Mouse (Mus musculus) mature B cell (primary cell): ENCODE results near the gene Tnpo3.

Source experiments
- in situ Hi-C: fragments of 300-500 bp; cut with MboI; formaldehyde crosslinking; loops from 2 replicates; pipeline ENCODE4 v1.14.3; 2019

Tnpo3 gene

DNA sequence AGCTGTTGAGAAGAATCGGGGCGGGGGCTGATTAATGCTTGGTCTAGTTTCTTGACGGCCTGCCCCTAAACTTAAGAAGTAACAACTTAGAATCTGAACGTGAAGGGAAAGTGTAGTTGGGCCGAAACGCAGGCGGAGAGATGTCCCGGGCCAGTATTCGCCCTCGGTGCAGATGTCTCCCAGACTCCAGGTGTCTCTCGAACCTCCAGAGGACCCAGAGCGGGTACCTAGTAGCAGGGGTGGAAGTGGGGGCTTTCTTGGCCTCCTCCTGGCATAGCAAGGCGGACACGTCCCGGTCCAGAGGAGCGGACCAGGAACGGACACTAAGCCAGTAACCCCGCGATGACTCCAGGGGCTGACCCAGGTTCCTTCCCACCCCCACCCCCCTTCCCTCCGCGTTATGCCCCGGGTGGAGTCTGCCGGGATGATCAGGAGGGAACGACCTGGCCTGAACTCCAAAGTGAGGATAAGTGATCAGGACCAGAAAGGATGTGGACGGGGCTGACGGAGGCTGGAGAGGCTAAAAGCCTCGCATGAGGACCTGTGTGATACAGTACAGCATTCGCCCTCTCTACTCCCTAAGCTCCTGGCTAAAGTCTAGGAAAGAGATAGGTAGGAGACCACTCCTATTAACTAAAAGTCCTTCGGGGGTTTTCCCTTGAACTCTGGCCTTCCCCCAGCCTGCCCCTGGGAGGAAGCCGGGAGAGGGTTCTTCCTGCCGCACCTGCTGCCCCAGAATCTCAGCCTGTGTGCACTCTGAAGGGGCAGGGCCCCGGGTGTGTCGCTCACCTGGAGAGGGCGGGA lies 82.1 kb downstream of the Tnpo3 start:
- in situ Hi-C loops, result no loop called here

DNA sequence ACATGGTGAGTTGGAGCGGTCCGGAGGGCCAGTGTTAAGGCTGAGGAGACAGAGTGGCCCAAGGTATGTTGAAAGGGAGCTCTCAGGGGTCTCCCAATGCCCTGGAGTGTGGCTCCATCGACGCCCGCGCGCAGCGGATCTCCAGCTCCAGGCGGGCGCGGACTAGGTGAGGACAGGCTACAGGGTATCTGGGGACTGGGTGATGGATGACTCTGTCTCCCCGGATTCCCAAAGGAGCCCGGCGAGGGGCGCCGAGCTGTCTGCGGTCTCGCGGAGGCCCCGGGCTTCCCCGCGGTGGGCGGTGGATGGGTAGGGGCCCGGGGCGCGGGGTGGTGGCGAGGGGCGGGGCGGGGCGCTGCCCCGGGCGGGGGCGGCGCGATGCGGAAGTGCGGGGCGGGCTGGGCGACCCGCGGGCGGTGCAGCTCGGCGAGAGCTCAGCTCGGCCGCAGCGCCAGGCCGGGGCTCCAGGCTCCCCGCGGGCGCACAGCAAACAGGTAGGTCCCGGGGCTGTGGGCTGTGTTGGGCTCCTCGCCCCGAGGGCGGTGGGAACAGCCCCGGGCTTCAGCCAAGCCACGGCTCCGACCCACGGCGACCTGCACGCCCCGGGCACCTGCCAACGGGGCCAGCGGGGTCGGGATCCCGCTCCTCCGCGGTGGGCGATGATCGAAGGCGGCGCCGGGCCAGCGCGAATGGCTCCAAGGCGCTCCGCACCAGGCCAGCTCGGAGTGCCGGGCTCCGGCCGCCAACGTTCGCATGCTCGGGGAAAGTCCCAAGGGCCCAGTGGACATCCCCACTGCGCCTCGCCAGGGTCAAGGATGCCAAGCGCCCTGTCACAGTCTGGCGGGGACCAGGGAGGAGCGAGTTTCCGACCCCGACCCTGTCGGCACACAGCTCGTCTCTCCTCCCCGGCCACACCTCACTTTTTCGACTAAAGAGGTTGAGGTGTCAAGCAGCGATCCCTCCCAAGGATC lies 83.1 kb downstream of the Tnpo3 start, which contains the start of gene Irf5:
Gene Irf5, plus strand, starts transcription at position 345 of the 971 bp plus-strand sequence.
- in situ Hi-C loops, result no loop called here

DNA sequence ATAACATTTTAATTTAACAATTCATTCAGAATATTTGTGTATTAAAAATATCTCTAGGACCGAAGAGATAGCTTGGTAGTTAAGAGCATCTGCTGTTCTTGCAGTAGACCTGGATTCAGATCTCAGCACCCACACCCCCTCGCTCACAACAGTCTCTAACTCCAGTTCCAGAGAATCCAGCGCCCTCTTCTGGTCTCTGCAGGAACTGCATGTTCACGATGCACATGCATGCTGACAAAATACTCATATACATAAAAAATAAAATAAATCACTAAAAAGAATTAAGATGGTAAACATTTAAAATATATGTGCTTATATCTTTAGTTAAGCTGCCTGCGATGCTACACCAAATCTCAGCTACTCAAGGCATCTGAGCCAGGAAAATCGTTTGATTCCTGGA lies 84.4 kb downstream of the Tnpo3 start:
- in situ Hi-C loops, result no loop called here

DNA sequence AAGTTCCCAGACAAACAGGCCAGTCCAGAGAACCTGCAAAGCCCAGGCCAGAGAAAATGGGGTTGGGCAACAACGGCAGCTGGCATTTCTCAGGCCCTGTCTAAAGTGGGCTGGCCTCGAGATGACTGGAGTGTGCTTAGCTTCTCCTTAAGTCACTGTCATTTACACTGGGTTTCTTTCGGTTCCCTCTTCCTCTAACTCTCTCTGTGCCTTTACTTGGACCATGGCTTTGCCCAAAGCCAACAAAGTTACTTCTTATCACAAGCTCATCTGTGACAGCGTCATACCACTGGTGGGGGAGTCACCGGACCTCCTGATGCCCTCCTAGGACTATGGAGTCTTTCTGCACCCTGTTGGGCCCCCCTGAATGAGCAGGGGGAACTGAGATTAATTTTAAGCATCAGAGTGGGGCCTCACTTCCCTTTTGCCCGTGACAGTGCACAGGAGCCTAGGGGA lies 85.6 kb downstream of the Tnpo3 start:
- in situ Hi-C loops, result no loop called here

DNA sequence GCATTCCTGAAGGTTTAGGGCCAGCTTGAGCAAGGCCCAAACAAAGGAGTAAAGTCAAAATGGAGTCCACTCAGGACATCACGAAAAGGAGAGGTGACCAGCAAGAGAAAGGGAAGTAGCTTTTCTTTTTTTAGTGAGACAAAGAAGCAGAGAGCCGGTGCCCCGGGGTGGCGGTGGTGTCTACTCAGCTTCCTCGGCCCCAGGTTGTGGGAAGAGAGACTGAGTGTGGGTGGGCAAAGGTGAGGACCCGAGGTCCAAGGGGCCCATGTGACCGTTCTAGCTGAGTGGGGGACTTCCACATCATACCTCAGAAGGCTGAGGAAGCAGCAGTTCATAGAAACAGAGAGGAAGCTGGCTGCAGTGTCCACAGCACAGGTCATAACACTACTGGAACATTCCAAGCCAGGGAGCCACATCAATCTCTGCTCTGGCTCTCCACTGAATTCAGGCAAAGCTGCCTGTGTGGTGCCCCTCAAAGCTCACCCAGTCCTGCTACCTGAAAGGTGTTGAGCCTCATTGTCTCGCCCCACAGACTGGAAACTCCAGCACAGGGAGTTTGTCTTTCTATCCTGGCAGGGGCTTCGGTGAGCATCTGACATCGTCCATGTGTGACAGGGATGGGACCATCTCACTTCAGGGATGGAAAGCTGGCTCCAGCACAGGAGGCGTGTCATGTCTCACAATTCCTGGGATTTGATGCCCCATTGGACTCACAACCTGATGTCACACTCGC lies 86.2 kb downstream of the Tnpo3 start:
- in situ Hi-C loops, result no loop called here

DNA sequence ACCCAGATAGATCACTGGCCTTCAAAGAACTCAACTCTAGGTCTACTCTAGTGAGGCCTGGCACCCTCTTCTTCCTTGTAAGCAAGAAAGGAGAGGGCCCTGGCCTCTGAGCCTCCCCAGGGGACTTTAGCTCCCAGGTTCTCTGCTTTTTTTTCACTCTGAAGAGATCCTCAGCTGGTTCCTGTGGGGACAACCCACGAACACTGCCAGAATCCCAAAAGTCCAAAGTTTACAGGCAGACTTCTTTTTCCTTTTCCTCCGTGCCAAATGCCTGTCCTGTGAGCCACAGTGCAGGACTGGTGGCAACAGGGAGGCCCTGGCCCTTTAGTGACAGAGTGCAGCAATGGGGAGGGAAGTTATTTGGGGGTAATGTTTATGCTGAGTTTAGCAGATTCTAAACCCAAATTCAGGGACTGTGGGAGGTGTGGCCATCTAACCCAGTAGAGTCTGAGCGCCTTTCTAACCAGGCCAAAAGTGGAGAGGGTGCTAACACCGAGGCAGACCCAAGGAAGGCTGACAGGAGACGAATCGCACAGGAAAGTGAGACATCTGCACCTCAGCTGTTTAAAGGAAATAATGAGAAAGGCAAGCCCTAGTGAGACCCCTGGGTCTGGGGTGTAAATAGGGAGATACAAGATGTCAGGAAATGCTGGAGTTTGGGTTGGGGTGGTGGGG lies 86.9 kb downstream of the Tnpo3 start:
- in situ Hi-C loops, result no loop called here

DNA sequence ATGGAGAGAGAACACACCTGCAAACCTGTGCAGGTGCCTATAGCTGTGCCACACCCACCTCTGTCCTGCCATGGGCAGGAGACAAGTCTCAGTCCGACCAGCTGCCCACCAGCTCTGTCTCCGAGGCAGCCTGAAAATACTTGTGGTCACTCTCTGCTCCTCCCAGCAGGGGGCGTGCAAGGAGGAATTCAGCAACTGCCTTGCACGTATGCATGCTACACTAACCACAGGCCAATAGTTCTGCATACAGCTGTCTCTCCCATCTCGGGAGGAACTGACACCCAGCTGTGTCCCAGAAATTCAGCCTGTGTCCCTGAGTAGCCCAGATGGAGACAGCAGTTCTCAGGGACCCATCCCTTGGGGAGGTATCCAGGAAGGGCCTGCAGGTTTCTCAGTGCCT lies 92.5 kb downstream of the Tnpo3 start:
- in situ Hi-C loops, result no loop called here

DNA sequence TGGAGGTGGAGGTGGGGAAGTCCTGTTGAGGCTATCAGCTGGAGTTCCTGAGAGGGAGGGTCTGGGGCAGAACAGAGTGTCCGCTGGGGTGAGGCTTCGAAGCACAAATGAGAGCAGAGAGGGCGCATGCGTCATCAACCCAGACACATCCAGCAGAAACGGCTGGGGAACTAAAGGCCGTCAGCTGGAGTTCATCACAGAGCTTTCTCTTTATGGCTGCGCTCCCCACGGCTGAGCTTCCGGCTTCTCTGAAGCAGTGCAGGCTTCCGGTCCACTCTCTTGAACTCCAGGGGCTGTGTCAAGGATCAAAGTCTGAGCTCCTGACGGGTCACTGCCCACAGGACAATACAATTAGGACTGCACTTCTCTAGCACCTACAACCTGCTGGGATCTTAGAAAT lies 96.4 kb downstream of the Tnpo3 start:
- in situ Hi-C loops, result no loop called here

DNA sequence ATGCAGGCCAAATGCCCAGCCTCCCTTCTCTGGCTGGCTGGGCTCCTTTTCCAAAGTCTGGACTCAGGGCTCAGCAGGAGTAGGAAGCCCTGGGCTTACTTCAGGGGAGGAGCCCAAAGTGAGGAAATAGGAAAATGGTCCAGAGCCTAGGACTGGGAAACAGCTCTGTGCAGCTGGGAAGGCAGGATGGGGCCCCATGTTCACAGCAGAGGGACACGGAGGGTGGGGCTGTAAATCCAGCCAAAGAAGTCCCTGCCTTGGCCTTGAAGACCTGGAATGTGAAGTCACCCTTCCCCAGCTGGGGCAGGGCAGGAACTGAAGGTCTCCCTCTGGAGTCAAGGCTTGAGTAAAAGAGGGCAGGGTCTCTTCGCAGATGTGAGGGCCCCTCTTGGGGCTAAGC lies 100.6 kb downstream of the Tnpo3 start:
- in situ Hi-C loops, result no loop called here

DNA sequence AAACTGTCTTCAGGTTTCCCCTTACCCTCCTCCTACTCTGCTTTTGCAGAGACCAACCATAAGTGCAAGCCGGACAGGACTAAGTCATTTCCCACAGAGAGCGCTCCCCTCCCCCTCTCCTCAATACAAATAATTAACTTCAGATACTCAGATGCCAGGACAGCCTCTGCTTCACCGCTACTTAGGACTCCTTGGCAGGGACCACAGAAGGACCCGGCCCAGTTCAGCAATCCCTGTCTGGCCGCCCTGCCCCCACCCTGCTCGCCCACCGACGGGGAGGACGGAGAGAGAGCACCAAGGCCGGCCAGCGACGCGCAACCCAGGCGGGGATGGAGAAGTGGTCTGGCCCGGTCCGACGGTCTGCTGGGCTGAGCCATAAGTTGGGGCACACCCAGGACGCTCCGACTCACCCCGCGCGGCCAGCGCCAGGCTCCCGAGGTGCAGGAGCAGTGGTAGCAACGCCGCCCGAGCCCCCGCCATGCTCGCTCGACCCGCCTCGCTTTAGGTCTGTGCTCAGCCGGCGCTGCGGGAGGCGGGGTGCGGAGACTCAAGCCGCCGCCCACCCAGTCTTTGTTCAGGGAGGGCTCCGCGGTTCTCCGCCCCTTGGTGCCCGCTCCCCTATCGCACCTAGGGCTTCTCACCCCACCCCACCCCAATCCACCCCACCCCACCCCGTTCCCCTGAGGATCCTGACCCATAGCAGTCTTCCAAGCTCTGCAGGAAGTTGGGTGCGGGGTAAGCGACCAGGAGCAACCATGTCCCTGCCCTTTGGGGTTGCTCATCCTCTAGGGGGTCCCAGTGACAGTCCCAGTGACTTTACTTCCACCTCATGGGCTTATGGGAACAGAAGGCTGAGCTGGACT lies 102.0 kb downstream of the Tnpo3 start, which contains the start of gene Kcp:
Gene Kcp, minus strand, starts transcription at position 506 of the 863 bp plus-strand sequence.
- in situ Hi-C loops, result no loop called here

DNA sequence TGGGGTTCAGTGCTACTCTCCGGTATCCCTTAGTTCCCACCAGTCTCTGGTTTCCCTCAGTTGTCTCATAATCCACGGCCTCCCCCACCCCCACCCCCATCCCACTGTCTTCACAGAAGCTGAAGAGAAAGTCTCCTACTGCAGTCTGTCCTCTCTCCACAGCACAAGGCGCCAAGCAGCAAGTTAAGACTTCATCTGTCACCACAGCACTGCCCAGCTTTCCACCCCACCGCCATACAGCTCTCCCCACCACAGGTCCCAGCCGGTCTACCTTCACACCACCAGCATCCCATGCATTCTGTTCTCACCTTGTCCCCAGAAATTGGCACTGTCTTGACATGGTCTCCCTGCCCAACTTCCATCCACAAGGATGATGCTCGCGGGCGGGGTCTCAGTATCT lies 102.9 kb downstream of the Tnpo3 start:
- in situ Hi-C loops, result no loop called here

DNA sequence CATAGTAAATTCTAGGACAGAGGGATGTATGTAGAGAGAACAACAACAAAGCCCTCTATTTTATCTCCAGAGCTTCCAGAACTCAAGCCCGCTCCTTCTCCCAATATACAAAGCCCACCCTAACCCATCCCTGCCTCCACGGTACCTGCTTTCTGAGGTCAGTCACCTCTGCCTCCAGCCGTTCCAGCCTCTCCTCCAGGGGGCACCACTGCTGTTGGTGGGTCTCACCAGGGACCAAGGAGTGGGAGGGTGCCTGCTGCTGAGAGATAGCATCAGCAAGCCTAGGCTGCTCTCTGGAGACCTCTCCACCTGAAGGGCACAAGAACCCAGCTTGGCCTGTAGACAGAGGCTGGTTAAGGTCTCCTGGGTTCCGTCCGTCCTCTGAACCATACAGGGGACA lies 104.2 kb downstream of the Tnpo3 start:
- in situ Hi-C loops, result no loop called here

DNA sequence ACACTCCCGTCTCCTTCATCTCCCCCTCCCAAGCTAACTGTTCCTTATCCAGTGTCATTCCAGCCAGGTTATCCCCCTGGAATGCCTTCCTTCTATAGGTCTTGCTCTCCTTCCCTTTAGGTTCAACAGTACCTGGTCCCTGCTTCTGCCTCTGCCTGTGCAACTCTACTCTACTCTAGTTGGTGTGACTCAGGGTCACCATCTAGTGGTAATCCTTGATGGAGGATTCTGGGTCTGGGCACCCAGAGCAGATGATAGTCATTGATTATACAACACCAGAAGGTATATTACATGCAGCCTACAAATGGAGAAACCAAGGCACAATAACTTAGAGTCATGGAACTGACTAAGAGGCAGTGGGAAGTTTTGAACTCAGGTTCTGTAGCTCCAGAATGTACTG lies 108.1 kb downstream of the Tnpo3 start:
- in situ Hi-C loops, result no loop called here

DNA sequence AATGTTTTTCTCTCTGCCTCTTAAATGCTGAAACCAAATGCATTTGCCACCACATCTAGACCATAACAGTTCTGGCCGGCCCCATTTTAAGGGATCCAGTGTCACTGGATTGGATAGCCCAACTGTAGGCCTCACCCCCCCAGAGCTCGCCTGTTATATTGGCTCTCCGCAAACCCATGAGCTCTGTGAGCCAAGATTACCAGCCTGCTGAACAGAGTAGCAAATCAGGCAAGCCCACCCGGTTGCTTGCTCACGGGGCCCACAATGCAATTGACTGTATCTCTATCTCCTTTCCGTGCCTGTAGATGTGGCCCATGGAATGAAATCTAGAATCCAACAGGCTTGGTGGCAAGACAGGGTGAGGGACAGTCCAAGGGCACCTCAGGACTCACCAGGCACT lies 108.9 kb downstream of the Tnpo3 start:
- in situ Hi-C loops, result no loop called here

DNA sequence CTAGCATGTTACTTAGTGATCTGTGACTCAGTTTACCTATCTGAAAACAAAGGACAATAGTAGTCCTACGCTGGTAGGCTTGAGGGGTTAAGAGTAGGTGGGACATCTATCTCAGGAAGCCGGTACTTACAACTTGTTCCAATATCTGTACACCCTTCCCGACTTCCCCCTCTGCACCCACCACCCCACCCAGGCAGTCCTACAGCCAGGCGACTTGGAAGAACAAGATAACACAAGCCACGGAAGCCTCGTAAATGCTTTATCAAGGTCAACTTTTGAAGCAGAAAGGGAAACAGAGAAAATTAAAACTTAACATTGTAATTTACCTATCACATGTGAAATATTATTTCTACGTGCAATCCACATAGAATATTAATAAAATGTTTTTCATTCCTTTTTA lies 109.5 kb downstream of the Tnpo3 start:
- in situ Hi-C loops, result no loop called here

DNA sequence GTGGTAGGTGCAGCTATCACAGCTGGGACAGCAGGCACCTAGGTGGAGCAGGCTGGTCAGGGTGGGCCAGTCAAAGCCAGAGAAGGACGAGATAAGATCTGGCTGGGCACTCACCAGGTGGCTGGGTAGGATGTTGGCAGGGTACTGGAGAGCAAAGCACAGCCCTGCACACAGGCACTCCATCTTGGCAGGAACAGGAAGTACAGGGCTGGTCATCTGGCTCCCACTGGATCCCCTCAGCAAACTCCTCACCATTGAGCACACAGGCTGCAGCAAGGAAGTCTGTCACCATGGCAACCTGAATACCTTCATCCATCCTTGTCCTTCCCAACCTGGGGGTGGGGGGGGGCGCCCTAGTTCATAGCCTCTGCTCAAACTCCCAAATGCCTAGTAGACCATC lies 111.9 kb downstream of the Tnpo3 start:
- in situ Hi-C loops, result no loop called here

DNA sequence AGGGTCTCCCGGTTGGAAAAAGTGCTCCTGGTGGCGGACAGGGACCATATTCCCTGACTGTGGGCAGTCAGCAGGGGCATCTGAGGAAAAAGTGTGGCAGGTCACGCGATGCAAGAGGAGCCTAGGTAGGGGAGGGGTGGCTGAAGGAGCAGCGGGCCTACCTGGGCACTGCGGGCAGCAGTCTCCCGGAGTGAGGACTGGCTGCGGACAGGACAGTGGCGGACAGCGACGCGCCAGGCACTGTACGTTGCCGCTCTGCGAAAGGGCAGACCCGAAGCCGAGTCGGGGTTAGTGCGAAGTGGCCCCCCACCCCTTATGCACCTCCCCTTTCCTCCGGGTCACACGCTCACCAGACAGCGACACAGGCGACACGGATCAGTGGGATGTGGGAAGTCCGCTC lies 113.4 kb downstream of the Tnpo3 start:
- in situ Hi-C loops, result no loop called here

DNA sequence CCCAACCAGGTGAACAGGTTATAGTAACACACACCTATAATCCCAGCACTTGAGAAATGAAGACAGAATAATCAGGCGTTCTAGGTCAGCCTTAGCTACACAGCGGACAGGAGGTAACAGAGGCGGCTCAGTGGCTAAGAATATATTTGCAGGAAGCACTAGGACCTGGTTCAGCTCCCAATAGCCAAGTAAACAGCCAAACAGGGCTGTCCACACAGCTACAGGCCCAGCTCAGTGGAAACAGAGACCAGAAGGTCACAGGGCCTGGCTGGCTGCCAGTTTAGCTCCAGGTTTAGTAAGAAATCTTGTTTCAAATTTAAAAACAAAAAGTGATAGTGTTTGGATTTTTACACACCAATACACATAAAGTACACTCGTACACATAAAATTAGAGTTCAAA lies 115.6 kb downstream of the Tnpo3 start:
- in situ Hi-C loops, result no loop called here
